Mouse (Mus musculus): ENCODE measurements at regions not wholly inside any gene's neighbourhood (a gene's known extent, or its start where the extent isn't known, plus 50 kb on each side); places are given as distances from the start of the nearest gene placed in this dataset. TPM values are rescaled to one million over a fixed set of nuclear protein-coding genes. Genes with fewer than 3 reads are reported as not detected.

DNA sequence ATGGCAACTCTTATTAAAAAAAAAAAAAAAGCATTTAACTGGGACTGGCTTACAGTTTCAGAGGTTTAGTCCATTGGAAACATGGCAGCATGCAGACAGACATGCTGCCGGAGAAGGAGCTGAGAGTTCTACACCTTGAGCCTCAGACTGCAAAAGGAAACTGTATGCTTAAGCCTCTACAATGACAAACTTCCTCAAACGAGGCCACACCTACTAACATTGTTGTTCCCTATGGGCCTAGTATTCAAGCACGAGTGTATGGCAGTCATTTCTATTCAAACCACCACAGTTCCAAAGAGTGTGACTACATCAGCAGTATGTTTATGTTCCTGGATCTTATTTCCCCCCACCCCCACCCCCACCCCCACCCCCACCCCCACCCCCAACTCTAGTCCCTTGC lies 54.2 kb upstream of the H2afz start:
- Histone ChIP-seq H3K27me3 (ENCODE audit: control insufficient read depth, insufficient read depth, low read length) (no peaks in the 10 kb centered on the region), H3K9me3 (replicated peaks; ENCODE audit: control insufficient read depth, low read length) (no peaks in the 10 kb centered on the region), H3K4me1 (ENCODE audit: control insufficient read depth, insufficient read depth, low read length) (no peaks in the 10 kb centered on the region), H3K4me2 (ENCODE audit: low read depth, low read length) (no peak overlapping the region), H3K27ac (ENCODE audit: low read length) (no peak overlapping the region), H3K36me3 (ENCODE audit: control insufficient read depth, insufficient read depth, low read length) (no peaks in the 10 kb centered on the region), H3K9ac (ENCODE audit: low read length) (no peak overlapping the region), H3K4me3 (replicated peaks; ENCODE audit: low read length) (no peak overlapping the region)
- WGBS: 71% methylated on average over 3 of the region's 3 CpGs
- no peak for ATAC-seq (ENCODE audit: insufficient read depth, low FRiP score)

Small RNA genes lying in the stretch of these regions (microRNA-seq; reads per million reads assigned to microRNA genes)
- not detected for gene Mir6380

All from stomach, embryonic 16.5 days (tissue).